Mouse (Mus musculus) right cerebral cortex, postnatal 10 days (tissue): ENCODE data around the gene Patj.
"Not testable (repeated sequence)": the region's sequence is repeated elsewhere in the genome, so short reads cannot be mapped to it uniquely, and the experiment has no call there.

Source experiments
- DNase-seq, 2 experiments: peaks; one replicate each; pipeline ENCODE4 v3.0.0; 2021; ENCODE audit warnings: low spot score in 2 of 2

Patj gene

DNA sequence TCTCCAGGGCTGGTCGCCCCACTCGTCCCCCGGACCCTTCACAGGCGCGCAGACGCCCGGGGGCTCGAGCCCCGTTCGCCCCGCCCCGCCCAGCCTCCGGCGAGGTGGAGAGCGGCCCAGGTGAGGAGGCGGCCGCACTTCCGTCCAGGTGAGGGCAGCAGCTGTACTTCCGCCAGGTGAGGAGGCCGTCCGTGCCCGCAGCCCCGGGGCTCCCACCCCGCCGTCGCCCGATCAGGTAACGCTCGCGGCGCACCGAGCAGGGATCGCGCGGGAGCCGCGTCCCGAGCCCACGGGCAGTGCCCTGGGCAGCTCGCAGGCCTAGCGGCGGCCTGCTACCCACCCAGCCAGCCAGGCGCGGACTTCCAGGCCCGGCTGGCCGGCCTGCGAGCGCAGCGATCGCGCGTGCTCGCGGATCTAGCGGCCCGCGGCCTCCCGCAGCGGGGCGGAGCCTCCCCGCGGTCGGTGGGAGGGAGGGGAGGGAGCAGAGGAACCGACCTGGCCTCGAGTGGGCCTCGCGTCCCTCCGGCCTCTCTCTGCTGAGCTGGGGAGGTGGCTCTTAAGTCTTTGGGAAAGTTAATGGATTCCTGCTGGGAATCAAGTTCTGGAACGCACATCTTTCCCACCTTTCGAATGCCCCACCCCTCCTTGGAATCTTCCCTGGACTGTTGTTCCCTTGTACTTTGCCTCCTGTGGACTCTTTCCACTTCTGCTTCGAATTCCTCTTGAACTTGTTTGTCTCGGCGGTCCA lies at the start of gene Patj:
Gene Patj, plus strand, starts transcription at position 96 of the 748 bp plus-strand sequence.
- DNase-seq, result peak; percentile 59 to 68

DNA sequence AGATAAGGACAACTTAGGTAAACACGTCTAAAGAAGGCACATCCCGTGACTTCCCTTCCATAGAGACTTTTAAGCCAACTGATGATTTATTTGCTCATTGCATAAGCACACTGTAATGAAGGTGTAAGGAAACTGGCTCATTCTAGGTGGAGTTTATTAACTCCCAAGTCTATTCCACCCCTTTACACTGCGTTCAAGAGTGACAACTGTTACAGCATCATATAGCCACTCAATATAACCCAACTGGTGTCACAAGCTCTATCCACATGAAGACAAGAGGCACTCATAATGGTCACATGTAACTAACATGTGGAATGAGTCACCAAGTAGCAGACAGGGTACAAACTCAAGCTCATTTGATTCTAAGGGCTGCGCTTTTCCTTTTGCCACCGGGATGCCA lies 47.0 kb upstream of the Patj start:
- no peak for DNase-seq

DNA sequence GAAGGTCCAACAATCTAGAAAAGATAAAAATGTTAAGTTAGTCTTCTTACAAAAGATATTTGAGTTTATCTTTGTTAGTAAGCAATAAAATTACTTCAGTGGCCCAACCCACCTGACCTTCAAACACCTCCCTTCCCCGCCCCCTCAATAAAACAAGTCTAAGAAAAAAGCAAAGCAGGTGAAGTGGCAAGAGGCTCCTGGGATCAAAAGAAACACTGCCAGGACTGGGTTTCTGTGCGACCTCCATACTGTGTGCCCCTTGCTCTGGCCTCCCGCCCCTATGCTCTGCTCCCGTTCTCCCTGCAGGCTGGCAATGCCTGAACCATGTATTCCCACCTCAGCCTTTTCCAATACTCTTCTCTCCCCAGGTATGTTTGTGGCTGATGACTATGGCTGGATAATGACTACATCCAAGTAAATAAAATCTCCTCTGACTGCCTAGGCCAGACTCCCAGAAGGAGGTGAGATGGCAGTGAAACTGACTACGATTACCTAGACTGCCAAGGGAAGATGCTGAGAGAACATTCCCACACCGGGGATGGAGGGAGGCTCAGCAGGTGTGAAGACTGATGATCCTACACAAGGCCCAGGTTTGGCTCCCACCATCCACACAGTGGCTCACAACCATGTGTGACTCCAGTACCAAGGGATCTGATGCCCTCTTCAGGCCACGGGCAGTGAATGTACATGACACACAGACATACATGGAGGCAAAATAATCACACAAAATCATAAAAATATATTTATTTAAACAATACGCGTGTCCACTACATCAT lies 37.4 kb upstream of the Patj start:
- DNase-seq, result no peak

DNA sequence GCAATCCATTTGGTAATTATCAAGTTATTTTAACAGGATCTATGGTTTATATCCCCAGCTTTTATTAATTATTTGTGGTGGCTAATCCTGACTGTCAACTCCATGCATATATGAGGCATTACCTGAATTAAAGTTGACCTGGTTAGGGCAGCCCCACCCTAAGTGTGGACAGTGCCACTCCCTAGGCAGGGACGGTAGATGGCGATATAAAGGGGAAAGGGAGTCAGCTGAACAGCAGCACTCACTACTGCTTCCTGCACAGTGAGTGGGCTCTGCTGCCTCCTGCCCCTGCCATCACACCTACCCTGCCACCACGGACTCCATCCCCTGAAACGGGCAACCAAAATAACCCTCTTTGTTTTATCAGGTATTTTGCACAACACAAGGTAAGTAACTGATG lies 20.2 kb upstream of the Patj start:
- DNase-seq, result no peak

DNA sequence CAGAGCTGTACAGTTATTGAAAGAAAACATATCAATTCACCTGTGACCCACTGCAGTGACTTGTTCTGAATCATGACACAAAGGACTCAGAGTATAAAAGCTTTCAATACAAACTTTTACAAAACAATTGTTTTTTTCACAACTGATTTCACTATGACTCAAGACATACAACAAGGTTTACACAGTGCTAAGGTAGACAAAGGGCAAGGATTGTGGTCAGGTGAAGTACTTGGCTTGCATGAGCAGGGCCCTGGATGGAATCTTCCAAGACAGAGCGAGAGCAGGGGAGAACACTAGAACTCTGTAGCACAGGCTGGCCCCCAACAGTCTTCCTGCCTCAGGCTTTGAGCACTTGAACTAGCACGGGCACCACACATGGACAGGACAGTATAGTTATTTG lies 18.6 kb upstream of the Patj start:
- no peak for DNase-seq

DNA sequence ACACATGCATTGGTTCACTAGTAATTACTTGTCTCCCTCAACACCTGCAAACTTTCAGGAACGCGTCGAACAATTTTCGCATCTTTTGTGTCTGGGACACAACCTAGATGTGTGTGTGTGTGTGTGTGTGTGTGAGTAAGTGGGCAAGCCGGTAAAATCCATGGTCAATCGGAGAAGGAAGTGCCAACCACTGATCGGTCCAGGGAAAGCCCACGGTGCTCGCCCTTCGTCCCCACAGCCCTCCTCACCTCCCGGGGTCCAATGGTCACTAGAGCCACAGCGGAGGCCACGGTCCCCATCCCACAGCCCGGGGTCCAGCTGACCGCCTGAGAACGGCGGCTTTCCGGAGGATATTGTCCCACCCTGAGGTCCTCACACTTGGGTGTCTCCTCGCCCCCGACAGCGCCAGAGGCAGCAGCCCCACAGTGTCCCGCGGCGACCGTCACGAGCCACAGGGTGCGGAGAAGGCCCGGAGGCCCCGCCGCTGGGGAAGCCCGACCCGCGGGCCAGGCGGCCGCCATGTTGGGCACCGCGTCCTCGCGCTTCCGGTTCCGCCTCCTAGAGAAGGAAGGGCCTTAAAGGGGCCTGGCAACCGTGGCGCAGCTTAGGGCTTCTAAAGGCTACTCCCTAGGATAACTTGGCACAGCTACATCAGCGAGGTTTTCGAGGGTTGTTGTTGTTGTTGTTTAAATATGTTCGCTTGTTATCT lies 12.7 kb upstream of the Patj start, which contains the start of gene Tm2d1:
Gene Tm2d1, minus strand, starts transcription at position 591 of the 709 bp plus-strand sequence.
- peak; percentile 87 to 90 for DNase-seq

DNA sequence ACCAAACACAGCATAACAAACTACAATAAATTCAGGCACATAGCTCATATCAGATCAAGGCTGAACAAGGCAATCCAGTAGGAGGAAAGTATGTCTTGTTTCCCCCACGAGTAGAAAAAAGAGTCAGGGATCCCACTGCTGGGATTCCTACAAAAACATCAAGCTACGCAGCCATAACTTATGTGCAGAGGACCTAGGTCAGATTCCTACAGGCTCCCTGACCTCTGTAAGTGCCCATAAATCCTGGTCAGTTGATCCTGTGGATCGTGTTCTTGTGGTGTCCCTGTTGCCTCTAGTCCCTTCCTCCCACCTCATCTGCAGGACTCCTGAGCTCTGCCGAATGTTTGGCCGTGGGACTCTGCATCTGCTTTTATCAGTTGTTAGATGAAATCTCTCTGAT lies 10.5 kb upstream of the Patj start:
- no peak for DNase-seq

DNA sequence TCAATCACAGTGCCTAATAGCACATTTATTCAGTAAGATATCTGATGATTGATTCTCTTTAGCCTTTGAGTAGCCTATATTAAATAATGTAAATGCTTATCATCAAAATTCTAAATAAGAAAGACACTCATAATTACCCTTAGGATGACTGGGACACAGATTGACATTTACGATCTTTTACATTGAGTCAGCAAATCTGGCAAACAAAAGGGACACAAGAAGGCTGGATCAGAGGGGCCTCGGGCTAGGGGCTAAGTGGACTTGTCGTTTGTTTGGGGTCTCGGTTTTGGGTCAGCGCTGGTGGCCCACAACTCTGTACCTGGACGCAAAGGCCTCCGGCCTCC lies 267 bp upstream of the Patj start:
- no peak for DNase-seq

DNA sequence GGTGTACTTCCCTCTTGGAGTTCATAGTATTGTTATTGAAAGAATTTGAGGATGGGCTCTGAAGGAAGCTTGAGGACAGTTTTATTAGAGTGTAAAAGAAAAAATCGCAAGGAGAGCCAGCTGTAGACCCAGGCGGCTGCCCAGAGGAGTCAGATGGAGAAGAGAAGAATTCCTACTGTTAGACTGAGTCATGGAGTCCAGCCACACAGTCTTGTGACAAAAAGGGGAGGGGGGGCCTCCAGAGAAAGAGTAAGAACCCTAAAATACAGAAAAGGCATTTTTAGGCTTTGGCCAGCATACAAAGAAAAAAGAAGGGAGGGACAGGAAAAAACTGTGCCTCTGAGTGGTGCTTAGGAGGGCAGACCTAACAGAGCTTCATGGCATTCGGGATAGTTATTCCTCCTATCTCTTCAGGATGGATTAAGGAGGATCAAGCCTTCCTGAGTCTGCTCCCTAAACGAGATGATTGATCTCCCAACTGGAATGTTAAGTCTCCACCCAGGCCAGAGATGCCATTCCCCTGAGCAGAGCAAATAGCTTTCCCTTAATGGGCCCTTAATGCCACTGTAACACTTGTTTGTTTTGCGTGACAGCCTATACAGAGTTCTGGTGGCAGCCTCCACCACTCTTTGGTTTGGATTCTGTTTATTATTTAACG lies 5.5 kb downstream of the Patj start:
- no peak for DNase-seq

DNA sequence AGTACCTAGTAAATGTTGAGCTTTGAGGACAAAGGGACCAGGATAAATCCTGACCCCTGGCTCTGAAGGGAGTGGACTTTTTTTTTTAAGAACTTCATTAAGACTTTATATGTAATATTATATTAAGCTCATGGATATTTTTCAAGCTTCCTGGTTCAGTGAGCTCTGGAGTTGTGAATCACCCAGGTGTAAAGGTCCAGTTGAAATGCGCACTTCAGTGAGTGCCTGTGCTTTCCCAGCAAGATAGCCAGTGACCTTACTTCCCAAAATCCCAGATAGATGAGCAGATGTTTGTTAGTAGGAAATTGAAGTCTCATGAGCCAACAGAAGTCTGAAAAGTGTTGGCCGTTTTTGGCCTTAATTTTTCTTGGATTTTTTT lies 6.0 kb downstream of the Patj start:
- no peak for DNase-seq

DNA sequence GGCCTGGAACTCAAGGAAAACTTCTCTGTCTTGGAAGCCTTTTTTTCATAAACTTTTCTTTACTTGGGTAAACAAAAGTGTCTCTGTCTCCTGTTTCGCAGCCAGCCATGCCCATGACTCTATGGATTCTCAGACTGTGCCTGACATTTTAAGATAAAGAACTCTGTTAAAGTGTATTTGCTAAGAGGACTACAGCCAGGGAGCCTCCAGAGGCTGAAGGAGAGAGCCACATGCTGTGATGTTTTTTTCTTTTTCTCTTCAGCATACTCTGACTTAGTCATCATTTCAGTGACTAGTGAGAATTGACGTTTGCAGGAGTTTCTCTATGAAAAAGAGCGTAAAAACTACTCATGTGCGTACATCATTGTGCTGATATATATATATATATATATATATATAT lies 7.9 kb downstream of the Patj start:
- DNase-seq, result no peak

DNA sequence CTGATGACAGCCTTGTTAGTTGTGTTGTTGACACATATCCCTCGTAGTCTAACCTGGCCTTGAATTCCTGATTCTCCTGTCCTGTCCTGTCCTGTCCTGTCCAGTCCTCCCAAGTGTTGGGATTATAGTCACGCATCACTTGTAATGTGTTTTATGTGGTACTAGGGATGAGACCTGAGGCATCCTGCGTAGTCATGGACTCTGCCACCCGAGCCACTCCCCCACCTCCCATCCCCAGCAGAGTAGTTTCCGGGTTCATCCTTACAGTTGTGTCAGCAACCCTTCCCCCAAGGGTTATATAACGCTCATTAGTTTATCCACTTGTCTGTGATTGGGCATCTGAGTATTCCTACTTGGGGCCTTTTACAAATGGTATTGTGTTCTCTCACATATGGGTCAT lies 8.8 kb downstream of the Patj start:
- no peak for DNase-seq

DNA sequence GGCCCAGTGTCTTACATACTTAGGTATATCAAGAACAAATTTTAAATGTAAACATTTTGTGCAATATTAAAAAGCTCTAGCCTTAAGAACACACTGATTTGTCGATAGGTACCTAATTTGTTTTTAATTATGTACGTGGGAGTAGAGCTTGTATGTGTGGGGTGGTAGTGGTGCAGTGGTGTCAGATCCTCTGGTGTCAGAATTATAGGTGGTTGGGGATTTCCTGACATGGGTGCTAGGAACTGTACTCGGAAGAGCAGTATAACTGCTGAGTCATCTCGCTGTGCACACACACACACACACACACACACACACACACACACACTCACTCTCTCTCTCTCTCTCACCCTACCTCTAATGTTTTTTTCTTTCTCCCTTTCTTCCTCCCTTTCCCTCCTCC lies 12.9 kb downstream of the Patj start:
- no peak for DNase-seq

DNA sequence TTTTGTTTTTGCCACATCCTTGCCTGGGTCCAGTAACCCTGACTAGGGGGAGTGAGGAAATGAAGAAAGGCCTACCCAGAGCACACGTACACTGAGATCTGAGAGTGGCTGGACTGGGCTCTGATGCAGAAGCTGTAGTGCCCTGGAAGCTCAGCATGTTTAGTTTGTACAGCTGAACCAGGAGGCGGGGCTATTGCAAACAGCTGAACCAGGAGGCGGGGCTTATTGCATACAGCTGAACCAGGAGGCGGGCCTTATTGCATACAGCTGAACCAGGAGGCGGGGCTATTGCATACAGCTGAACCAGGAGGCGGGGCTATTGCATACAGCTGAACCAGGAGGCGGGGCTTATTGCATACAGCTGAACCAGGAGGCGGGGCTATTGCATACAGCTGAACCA lies 19.6 kb downstream of the Patj start:
- DNase-seq, result not testable (repeated sequence)

DNA sequence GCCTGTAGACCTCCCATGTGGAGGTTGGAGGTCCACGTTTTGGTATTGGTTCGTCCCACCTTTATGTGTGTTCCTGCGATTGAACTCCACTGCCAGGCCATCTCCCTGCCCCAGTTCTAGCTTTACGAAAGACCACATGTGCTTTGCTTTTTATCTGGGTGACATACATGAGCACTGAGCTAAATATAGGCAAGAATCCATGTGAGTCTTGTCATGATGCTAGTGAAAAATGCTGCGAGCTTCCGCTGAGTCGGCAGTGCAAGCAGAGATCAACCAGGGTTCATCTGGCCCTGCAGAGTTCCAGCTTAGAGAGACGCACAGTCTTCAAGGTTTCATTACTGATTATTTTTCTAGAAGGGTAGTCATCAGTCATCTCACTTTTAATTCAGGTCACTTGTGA lies 32.8 kb downstream of the Patj start:
- DNase-seq, result no peak

DNA sequence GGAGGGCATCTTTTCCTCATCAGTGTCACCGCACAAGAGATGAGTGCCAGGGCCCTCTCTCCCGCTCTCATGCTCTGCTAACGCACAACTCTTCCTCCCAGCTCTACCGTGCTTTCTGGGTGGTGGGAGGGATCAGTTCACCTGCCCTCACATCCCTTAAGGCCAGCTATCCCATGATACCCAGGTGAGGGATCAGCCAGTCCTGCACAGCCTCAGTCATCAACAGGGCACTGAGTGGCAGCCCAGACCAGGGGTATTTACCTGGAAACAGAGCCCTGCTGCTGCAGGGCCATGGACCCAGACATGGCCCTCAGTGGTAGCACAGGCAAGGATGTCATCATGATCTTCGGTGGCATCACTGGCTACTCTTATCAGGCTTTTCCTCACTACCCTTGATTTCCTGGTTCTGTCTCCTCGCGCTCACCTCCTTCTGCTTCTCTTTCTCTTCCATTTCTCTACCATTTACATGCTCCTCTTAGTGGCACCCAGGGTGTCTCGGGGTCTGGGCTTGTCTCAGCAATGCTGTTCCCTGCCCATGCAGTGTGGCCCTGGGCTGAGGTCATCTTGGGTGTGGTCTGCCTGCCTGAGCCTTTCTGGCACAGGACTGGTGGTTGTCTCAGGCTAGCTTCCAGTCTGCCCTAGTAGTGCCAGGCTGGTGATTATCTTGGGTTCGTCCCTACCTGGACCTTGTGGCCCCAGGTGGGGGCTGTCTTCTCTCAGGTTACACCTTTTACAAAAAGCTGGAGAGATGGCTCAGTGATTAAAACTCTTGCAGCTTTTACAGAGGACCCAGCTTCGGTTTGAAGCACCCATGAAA lies 40.3 kb downstream of the Patj start:
- no peak for DNase-seq

DNA sequence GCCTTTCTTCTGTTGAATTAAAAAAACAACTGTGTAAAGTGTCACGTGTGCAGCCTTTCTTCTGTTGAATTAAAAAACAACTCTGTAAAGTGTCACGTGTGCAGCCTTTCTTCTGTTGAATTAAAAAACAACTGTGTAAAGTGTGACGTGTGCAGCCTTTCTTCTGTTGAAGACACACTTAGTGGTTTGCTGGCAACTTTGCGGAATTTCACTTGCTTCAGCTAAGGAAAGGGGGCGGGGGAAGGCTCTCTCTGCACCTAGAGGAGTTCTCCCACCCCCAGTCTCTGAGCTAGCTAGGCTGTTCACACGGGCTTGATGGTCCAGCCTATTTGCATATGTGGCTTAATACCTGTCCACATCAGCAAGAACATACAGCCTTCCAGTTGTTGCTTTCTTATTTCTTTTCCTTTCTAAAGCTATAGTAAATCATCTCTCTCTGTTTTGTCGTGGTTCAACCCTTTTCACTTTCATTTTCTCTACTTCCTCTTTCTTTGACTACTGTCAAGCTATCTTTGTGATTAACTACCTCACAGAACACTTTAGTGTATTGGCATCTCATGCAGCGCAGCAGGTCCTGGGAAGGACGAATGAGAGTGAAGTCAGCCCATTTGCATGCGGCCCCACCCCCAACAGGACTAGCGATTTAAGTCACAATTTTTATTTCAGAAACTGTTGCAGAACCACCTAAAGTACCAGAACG lies 41.2 kb downstream of the Patj start:
- DNase-seq, result no peak

DNA sequence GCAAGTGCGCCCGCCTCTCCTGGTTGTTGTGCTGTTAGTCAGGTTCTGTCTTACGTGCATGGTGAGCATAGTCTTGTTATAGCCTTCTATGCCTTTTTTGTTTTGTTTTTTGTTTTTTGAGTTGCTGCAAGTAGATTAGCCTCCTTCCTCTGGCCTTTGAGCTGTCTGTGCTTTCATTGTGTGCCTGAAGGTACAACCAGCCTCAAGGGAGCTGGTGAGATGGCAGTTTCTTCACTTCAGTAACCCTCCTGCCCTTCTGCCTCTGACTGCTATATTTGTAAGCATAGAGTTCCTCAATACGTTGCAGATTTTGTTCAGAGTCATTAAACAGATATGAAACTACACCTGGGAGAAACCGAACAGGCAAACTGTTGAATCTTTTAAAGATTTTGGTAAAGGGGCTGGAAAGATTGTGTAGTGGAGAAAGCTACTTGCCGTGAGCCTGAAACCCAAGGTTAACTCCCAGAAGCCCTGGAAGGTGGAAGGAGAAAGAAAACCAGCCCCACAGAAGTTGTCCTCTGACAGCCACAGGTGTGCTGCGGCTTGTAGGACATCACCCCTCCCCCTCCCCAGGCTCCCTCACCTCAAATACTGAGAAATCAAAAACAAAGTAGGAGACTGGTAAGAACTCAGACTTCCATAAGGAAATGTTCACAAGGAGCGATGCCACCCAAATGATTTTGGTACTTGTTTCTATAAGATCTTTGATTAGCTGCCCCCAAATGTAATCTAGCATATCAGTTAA lies 43.8 kb downstream of the Patj start:
- DNase-seq, result no peak

DNA sequence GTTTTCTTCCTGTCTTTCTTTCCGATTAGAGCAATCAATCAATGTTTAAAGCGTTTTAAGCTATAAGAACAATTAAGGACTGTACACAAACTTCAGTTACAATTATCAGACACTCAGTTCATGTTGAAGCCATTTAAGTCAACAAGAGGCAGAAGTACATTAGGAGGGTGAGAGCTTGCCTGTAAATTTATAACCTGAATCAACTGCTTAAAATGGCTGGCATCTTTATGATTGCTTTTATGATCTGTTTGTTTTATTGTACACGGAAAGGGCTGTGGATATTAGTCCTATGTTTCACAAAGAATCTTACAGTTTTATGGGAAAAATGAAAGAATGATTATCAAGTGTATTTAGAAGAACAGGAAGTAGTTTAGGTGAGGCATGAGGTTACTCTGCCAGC lies 45.7 kb downstream of the Patj start:
- no peak for DNase-seq
